Mouse (Mus musculus): ENCODE data around the gene Zbtb6. TPM values are rescaled to one million over a fixed set of nuclear protein-coding genes. Genes with fewer than 3 reads are reported as not detected.

The Zbtb6 gene
- total RNA-seq, 2 experiments from 2014 or later: 5.8 to 6.6 TPM

GRCm38 (mm10) chr2:37376018-37376417 lies 67.0 kb downstream of the Zbtb6 start:
- DNase-seq (ENCODE audit: low spot score in 2 of 2): no peak

Other genes starting within 250 kb of the Zbtb6 start
- gene Olfr366, start 231.6 kb downstream of the Zbtb6 start, total RNA-seq (2021): not detected
- not detected for gene Olfr368, start 116.7 kb downstream of the Zbtb6 start, total RNA-seq (2021)
- 10 to 100 TPM; 31.9 to 36.6 TPM for gene Pdcl, start 83.8 kb downstream of the Zbtb6 start, total RNA-seq (2021)
- 10 to 100 TPM; 41.0 to 41.5 TPM for gene Rc3h2, start 20.3 kb downstream of the Zbtb6 start, total RNA-seq (2021)
- 1 to 10 TPM; 6.2 to 6.9 TPM for gene Zbtb26, start within 50 bp of the Zbtb6 start, total RNA-seq (2021)
- gene Rabgap1, start 108 bp upstream of the Zbtb6 start, total RNA-seq (2021): 10 to 100 TPM; 44.0 to 55.2 TPM
- 1 to 10 TPM; 1.9 to 2.2 TPM for gene Gpr21, start 73.2 kb upstream of the Zbtb6 start, total RNA-seq (2021)

All from gastrocnemius, postnatal 4 days (tissue).